Mouse (Mus musculus) lung, postnatal 25 days (tissue): Measurements from ENCODE around the gene Enox1.
A peak's percentile ranks its signal among the peaks of the same experiment; 100 is the strongest.

Experiments used
- DNase-seq: peaks from one replicate; pipeline ENCODE4 v3.0.0; 2022; ENCODE audit warnings: low spot score

Gene Enox1

DNA sequence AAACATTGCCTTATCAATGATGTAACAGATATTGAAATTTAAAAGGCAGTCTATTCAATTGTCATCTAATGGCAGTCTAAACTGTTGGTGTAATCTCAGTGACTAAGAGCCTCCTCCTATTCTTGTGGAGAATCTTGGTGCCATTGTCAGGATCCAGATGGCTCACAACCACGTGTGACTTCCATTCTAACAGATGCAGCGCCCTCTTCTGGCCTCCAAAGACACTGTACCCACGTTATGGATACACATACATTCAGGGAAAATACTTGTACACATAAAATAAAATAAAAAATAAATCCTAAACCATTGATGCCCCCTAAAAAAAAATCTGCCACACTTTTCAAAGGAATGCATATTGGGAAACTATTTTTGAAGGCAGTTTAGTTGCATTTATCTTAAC, 216.6 kb downstream of the Enox1 start:
- DNase-seq = no peak

DNA sequence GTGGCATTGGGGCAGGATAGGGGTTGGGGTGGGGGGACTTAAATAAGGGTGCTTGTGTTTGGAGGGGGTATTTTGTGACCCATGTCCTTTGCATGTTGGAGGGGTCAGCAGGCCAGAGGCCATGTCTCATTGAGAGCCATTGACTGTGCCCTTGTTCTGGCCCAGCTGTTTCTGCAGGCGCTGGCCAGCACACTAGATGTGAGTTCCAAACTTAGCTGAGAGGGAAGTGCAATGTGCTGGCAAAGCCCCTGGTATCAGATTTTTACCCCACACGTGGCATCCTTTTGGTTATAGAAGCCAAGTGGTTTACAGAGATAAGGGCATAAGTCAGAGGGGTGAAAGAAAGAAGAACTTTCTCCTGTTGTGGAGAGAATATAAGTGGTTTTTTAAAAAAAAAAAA, 218.5 kb downstream of the Enox1 start:
- no peak for DNase-seq

GRCm38 (mm10) chr14:77375618-77376017, 219.1 kb downstream of the Enox1 start:
- no peak for DNase-seq

DNA sequence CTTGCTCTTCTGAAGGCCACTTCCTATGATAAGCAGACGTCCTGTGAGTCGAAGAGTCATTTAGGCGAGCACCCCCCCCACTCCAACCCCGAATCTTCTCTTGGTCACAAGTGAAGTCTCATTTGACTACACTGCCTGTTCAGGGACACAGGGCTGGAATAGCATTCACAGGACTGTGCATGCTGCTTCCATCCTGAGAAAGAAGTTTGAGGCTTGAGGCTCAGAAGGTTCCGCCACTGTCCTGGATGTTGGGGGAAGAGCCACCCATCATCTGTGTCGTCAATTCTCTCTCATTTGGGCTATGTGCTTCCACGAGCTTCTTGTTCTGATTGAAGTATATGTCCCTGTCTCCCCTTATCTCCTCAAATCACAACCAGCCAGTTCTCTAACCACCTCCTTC, 220.2 kb downstream of the Enox1 start:
- DNase-seq = no peak

DNA sequence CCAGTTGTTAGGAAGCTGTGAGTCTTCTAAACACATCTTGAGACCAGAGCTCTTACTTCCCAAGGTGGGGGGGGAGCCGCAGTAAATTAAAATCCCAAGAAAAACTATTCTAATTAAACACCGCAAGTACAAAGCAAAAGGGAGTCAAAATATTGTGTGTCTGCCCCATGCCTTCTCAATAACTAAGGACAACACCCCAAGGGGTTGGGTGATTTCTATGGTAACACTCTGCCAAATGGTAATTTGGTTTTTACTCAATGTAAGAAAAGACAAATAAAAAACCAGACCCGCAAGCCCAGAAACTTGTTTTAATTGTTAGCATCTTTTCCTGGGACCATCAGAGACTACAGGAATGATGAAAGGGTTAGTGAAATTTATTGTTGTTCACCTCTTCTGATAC, 220.9 kb downstream of the Enox1 start:
- DNase-seq = no peak

DNA sequence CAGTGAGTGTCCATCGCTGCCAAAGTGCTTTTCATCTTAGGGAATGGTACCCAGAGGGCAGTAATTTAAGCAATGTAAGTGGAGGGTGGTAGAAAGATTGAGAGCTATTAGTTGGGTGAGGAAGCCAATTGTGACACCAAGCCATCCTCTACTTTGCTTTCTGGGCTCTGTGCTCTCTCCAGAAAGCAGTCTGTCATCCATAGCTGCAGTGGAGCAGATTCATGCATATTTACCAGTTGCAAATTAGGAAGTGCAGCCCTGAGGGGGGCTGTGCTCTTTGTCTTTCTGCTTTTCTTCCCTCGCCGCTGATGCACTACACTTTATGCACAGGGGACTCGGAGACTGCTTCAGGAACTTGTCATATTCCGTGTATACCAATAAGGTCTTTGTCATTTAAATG, 221.3 kb downstream of the Enox1 start:
- no peak for DNase-seq

DNA sequence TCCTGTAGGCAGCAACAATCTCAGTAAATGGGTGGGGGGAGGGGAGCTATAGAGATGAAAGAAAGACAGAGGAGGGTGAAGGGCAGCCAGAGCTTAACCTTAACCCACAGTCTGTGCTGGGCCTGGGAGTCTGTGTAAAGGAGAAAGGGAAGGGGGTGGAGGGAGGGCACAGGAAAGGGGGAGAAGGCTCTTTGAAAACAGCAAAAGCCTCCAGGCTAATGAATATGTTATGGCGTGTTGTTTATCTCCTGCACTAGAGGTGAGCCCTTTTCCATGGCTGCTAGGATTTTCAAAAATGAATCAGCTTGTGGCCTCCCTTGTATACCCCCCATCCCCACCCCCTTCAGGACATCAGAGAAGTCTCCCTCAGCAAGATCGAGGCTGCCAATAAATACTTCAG, 225.0 kb downstream of the Enox1 start:
- no peak for DNase-seq

DNA sequence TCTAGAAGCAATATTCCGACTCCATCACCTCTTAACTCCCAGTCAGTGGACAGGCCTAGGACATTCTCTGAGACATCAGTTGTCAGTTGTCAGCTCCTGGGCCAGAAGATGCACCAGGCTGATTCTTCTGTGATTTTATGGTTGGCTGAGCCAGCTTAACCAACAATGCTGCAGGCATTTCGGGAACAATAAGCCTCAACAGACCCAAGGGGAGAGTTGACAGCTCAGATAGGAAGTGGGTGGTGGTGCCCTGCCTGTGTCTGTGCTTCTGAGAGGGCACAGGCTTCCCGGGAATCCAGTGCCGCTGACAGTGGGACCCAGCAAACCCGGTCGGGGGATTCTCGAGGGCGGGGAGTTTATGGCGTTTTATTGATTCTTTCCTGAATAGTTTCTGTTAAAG, 229.1 kb downstream of the Enox1 start:
- no peak for DNase-seq

- no peak for DNase-seq
These were observed 231.3 kb downstream of the Enox1 start for GRCm38 (mm10) chr14:77387877-77388276.

GRCm38 (mm10) chr14:77389276-77389675, 232.7 kb downstream of the Enox1 start:
- no peak for DNase-seq

- no peak for DNase-seq
These were observed 235.9 kb downstream of the Enox1 start for GRCm38 (mm10) chr14:77392476-77392875.

GRCm38 (mm10) chr14:77406241-77407114, 249.9 kb downstream of the Enox1 start:
- DNase-seq = no peak

GRCm38 (mm10) chr14:77409271-77409940, 252.8 kb downstream of the Enox1 start:
- DNase-seq = no peak

GRCm38 (mm10) chr14:77410354-77410753, 253.8 kb downstream of the Enox1 start:
- no peak for DNase-seq

GRCm38 (mm10) chr14:77413106-77413505, 256.5 kb downstream of the Enox1 start:
- DNase-seq = no peak

- no peak for DNase-seq
These were observed 259.8 kb downstream of the Enox1 start for GRCm38 (mm10) chr14:77416358-77416757.

- no peak for DNase-seq
These were observed 264.5 kb downstream of the Enox1 start for GRCm38 (mm10) chr14:77421031-77421430.

DNA sequence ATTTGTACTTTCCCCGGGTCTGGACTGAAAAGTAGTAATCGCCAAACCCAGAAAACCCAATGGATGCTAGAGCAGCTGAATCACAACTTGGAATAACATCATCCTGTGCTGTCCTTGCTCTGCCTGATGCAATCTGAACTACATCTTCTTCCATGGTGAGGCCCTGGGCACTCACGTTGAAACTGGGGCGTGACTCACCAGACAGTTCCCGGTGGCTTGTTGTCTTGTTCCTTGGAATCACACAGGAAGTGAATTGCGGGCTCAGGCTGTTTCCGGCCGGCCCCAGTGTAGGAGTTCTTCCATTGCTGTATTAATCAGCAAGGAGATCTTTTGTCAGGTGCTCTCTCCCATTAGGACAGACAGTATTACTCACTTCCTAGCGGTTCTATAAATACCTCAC, 266.6 kb downstream of the Enox1 start:
- no peak for DNase-seq

- no peak for DNase-seq
These were observed 282.9 kb downstream of the Enox1 start for GRCm38 (mm10) chr14:77439426-77439825.

GRCm38 (mm10) chr14:77440805-77441204, 284.2 kb downstream of the Enox1 start:
- DNase-seq = peak; percentile 9

- no peak for DNase-seq
These were observed 285.0 kb downstream of the Enox1 start for GRCm38 (mm10) chr14:77441541-77441940.

- peak; percentile 35 for DNase-seq
These were observed 291.4 kb downstream of the Enox1 start for GRCm38 (mm10) chr14:77448001-77448400.

GRCm38 (mm10) chr14:77451916-77452315, 295.4 kb downstream of the Enox1 start:
- no peak for DNase-seq

- DNase-seq = no peak
These were observed 299.5 kb downstream of the Enox1 start for GRCm38 (mm10) chr14:77456066-77456465.
